Mouse (Mus musculus) stomach, postnatal 0 days (tissue): ENCODE results near the gene Plekhh1.

Source experiments
- CTCF ChIP-seq: IDR thresholded peaks from 2 replicates; pipeline ENCODE4 v1.5.1; 2016; ENCODE audit warnings: antibody characterized with exemption, low read depth, mild to moderate bottlenecking, moderate library complexity
- EP300 ChIP-seq: optimal IDR thresholded peaks from 2 replicates; pipeline ENCODE3; 2016; ENCODE audit warnings: antibody characterized with exemption

GRCm38 (mm10) chr12:79049807-79050206, 20.8 kb downstream of the Plekhh1 start:
- no peak for TF ChIP-seq CTCF
- TF ChIP-seq EP300: no peak
